Mouse (Mus musculus) CH12.LX (cell line): ENCODE results near the gene P4ha3. TPM values are rescaled to one million over a fixed set of nuclear protein-coding genes. Genes with fewer than 3 reads are reported as not detected.

ENCODE experiments used
- DNase-seq: peaks from one replicate; pipeline ENCODE4 v3.0.0-alpha.2; 2013; ENCODE audit errors: extremely low read depth
- H3K27ac ChIP-seq: 2 replicates; pipeline ENCODE4 v1.5.1; 2012; ENCODE audit warnings: low read depth, mild to moderate bottlenecking, control low read depth, moderate library complexity; ENCODE audit not compliant: insufficient read depth
- H3K27me3 ChIP-seq: replicated peaks from 2 replicates; pipeline ENCODE3; 2012; ENCODE audit warnings: inconsistent platforms
- H3K36me3 ChIP-seq, 2 experiments: replicated peaks in 1 of 2; 2 replicates each; pipeline versions ENCODE3 to v1.6.1; 2012; ENCODE audit warnings: inconsistent platforms in 1 of 2, low read length in 1 of 2, mild to moderate bottlenecking in 1 of 2, mixed read lengths in 1 of 2, moderate library complexity in 1 of 2; ENCODE audit not compliant: control insufficient read depth in 1 of 2, insufficient read depth in 1 of 2
- H3K4me1 ChIP-seq, 2 experiments: 2 replicates each; pipeline ENCODE4 v1.6.1; 2012; ENCODE audit warnings: inconsistent platforms in 1 of 2, moderate library complexity in 1 of 2; ENCODE audit not compliant: insufficient read depth in 2 of 2, control insufficient read depth in 1 of 2
- H3K4me2 ChIP-seq: 2 replicates; pipeline ENCODE4 v1.6.1; 2012; ENCODE audit warnings: low read depth, mild to moderate bottlenecking, control low read depth; ENCODE audit not compliant: poor library complexity, insufficient read depth, severe bottlenecking
- H3K4me3 ChIP-seq, 3 experiments: fragments of 150-350 bp in 1 of 3; sonication (generic) in 1 of 3; replicated peaks in 1 of 3; 2 replicates each; pipeline versions ENCODE3 to v1.5.1; 2011 to 2012; ENCODE audit warnings: low read depth in 2 of 3, low read length in 2 of 3, mild to moderate bottlenecking in 2 of 3, moderate library complexity in 2 of 3, control low read depth in 1 of 3, improper control_type of control experiment in 1 of 3, inconsistent platforms in 1 of 3, mixed read lengths in 1 of 3; ENCODE audit not compliant: poor library complexity in 1 of 3
- H3K79me2 ChIP-seq: replicated peaks from 2 replicates; pipeline ENCODE4 v1.6.1; 2012; ENCODE audit warnings: mild to moderate bottlenecking, moderate library complexity; ENCODE audit not compliant: control insufficient read depth, poor library complexity, insufficient read depth, severe bottlenecking; ENCODE audit errors: extremely low read depth
- H3K9ac ChIP-seq: 2 replicates; pipeline ENCODE4 v1.6.1; 2012; ENCODE audit warnings: low read depth, mild to moderate bottlenecking, control low read depth, moderate library complexity; ENCODE audit not compliant: insufficient read depth
- H3K9me3 ChIP-seq: replicated peaks from 2 replicates; pipeline ENCODE3; 2012; ENCODE audit warnings: low read length, inconsistent platforms, mixed read lengths
- CHD1 ChIP-seq: IDR thresholded peaks from 2 replicates; pipeline ENCODE4 v1.6.1; 2012; ENCODE audit warnings: low read depth, low read length, improper control_type of control experiment, inconsistent platforms
- CHD2 ChIP-seq: IDR thresholded peaks from 2 replicates; pipeline ENCODE4 v1.6.1; 2011; ENCODE audit warnings: low read length, improper control_type of control experiment
- CTCF ChIP-seq, 2 experiments: IDR thresholded peaks in 1 of 2; conservative IDR thresholded peaks in 1 of 2; 2 replicates each; pipeline ENCODE4 v1.5.1; 2011 to 2012; ENCODE audit warnings: low read depth in 2 of 2, low read length in 2 of 2, improper control_type of control experiment in 1 of 2, inconsistent platforms in 1 of 2, mild to moderate bottlenecking in 1 of 2, moderate library complexity in 1 of 2
- E2F4 ChIP-seq: IDR thresholded peaks from 2 replicates; pipeline ENCODE4 v1.6.1; 2011; ENCODE audit warnings: low read depth, low read length, improper control_type of control experiment; ENCODE audit not compliant: insufficient replicate concordance
- ELF1 ChIP-seq: IDR thresholded peaks from 2 replicates; pipeline ENCODE4 v1.6.1; 2014; ENCODE audit warnings: low read depth, mild to moderate bottlenecking, inconsistent platforms, low read length, improper control_type of control experiment
- EP300 ChIP-seq: IDR thresholded peaks from 2 replicates; pipeline ENCODE4 v1.6.1; 2011; ENCODE audit warnings: low read length, improper control_type of control experiment
- HCFC1 ChIP-seq: IDR thresholded peaks from 2 replicates; pipeline ENCODE4 v1.6.1; 2012; ENCODE audit warnings: low read depth, mild to moderate bottlenecking, inconsistent platforms, low read length, improper control_type of control experiment
- MAFK ChIP-seq: IDR thresholded peaks from 2 replicates; pipeline ENCODE4 v1.6.1; 2011; ENCODE audit warnings: low read length, improper control_type of control experiment; ENCODE audit not compliant: insufficient replicate concordance
- MAX ChIP-seq: IDR thresholded peaks from 2 replicates; pipeline ENCODE4 v1.6.1; 2011; ENCODE audit warnings: low read length, improper control_type of control experiment
- MXI1 ChIP-seq: IDR thresholded peaks from 2 replicates; pipeline ENCODE4 v1.6.1; 2011; ENCODE audit warnings: mild to moderate bottlenecking, low read depth, low read length, improper control_type of control experiment
- MYC ChIP-seq: IDR thresholded peaks from 2 replicates; pipeline ENCODE4 v1.6.1; 2011; ENCODE audit warnings: low read depth, mild to moderate bottlenecking, improper control_type of control experiment, low read length
- NELFE ChIP-seq: IDR thresholded peaks from 2 replicates; pipeline ENCODE4 v1.6.1; 2011; ENCODE audit warnings: low read depth, low read length, improper control_type of control experiment
- NRF1 ChIP-seq: IDR thresholded peaks from 2 replicates; pipeline ENCODE4 v1.6.1; 2014; ENCODE audit warnings: low read depth, mild to moderate bottlenecking, inconsistent platforms, low read length, improper control_type of control experiment, moderate library complexity
- PAX5 ChIP-seq: IDR thresholded peaks from 2 replicates; pipeline ENCODE4 v1.6.1; 2012; ENCODE audit warnings: low read length, inconsistent platforms, mixed read lengths
- POLR2A ChIP-seq: IDR thresholded peaks from 2 replicates; pipeline ENCODE4 v1.6.1; 2011; ENCODE audit warnings: low read depth, mild to moderate bottlenecking, improper control_type of control experiment, low read length
- POLR2AphosphoS2 ChIP-seq: IDR thresholded peaks from 2 replicates; pipeline ENCODE4 v1.6.1; 2011; ENCODE audit warnings: low read depth, low read length, improper control_type of control experiment
- SIN3A ChIP-seq: IDR thresholded peaks from 2 replicates; pipeline ENCODE4 v1.6.1; 2012; ENCODE audit warnings: low read length, improper control_type of control experiment, inconsistent platforms
- SMC3 ChIP-seq: IDR thresholded peaks from 2 replicates; pipeline ENCODE4 v1.6.1; 2011; ENCODE audit warnings: low read depth, low read length, improper control_type of control experiment
- TCF12 ChIP-seq: IDR thresholded peaks from 2 replicates; pipeline ENCODE4 v1.6.1; 2014; ENCODE audit warnings: low read depth, mild to moderate bottlenecking, inconsistent platforms, low read length, improper control_type of control experiment
- UBTF ChIP-seq: IDR thresholded peaks from 2 replicates; pipeline ENCODE4 v1.6.1; 2012; ENCODE audit warnings: low read depth, mild to moderate bottlenecking, inconsistent platforms, low read length, improper control_type of control experiment, moderate library complexity
- USF1 ChIP-seq: IDR thresholded peaks from 2 replicates; pipeline ENCODE4 v1.6.1; 2014; ENCODE audit warnings: low read depth, mild to moderate bottlenecking, inconsistent platforms, low read length, improper control_type of control experiment
- USF2 ChIP-seq: conservative IDR thresholded peaks from 2 replicates; pipeline ENCODE4 v1.6.1; 2011; ENCODE audit warnings: low read depth, low read length, improper control_type of control experiment
- ZC3H11A ChIP-seq: IDR thresholded peaks from 2 replicates; pipeline ENCODE4 v1.6.1; 2012; ENCODE audit warnings: low read depth, mild to moderate bottlenecking, inconsistent platforms, low read length, improper control_type of control experiment
- ZKSCAN1 ChIP-seq: IDR thresholded peaks from 2 replicates; pipeline ENCODE4 v1.6.1; 2012; ENCODE audit warnings: low read depth, inconsistent platforms, low read length, improper control_type of control experiment, borderline replicate concordance
- ZMIZ1 ChIP-seq: IDR thresholded peaks from 2 replicates; pipeline ENCODE4 v1.6.1; 2012; ENCODE audit warnings: low read depth, mild to moderate bottlenecking, inconsistent platforms, low read length, improper control_type of control experiment
- ZNF384 ChIP-seq: IDR thresholded peaks from 2 replicates; pipeline ENCODE4 v1.6.1; 2012; ENCODE audit warnings: low read depth, low read length, improper control_type of control experiment, inconsistent platforms
- dilution Hi-C: fragments of 300-500 bp; cut with MboI; formaldehyde crosslinking; loops from 2 replicates; pipeline ENCODE4 v1.14.3; 2020; ENCODE audit warnings: low sequenced_read_pairs; ENCODE audit not compliant: extremely low pct_unique_long_range_greater_than_20kb, extremely low pct_ligation_motif_present
- in situ Hi-C: fragments of 300-500 bp; cut with MboI; formaldehyde crosslinking; loops from 3 replicates; pipeline ENCODE4 v1.14.3; 2019; ENCODE audit warnings: low sequenced_read_pairs, low pct_ligation_motif_present, low pct_unique_long_range_greater_than_20kb, mixed read lengths
- polyA plus RNA-seq: library from polyadenylated mRNA; unstranded; fragments of >175 nt; gene quantifications from 2 replicates; pipeline ENCODE4 v1.2.1, GENCODE M21; 2012; ENCODE audit warnings: low read depth; ENCODE audit not compliant: insufficient read length
- total RNA-seq, 2 experiments: library from RNA; depleted of rRNA; stranded (reverse); fragments of 300-350 nt in 1 of 2; fragments of >200 nt in 1 of 2; gene quantifications; 2 replicates each; pipeline ENCODE4 v1.2.3; 2012 to 2014

Gene P4ha3
- total and polyA plus RNA-seq, 3 experiments, result not detected

GRCm38 (mm10) chr7:100245176-100245575, 40.1 kb upstream of the P4ha3 start:
- Histone ChIP-seq H3K4me2 (no peak overlapping the region), H3K4me3 (no peak overlapping the region), H3K9ac (no peak overlapping the region), H3K27me3 (no peaks in the 10 kb centered on the region), H3K4me1 (peaks cover 0 to 4% of the 10 kb centered on the region in 2 experiments; a peak in 1 of 4 replicates), H3K9me3 (no peaks in the 10 kb centered on the region), H3K79me2 (no peaks in the 10 kb centered on the region), H3K36me3 (no peaks in the 10 kb centered on the region), H3K27ac (no peak overlapping the region)
- dilution Hi-C loops (no loop called here), in situ Hi-C loops (no loop called here)
- no peak for TF ChIP-seq CHD2
- no peak for TF ChIP-seq USF2
- TF ChIP-seq ELF1, result no peak
- TF ChIP-seq ZKSCAN1, result no peak
- TF ChIP-seq SIN3A, result no peak
- TF ChIP-seq NRF1, result no peak
- TF ChIP-seq SMC3, result no peak
- TF ChIP-seq MXI1, result no peak
- no peak for TF ChIP-seq E2F4
- TF ChIP-seq MAFK, result no peak
- TF ChIP-seq CHD1, result no peak
- no peak for TF ChIP-seq POLR2A
- no peak for TF ChIP-seq MAX
- TF ChIP-seq EP300, result no peak
- no peak for TF ChIP-seq TCF12
- no peak for DNase-seq

- H3K9ac ChIP-seq, result no peak overlapping the region
- no peak overlapping the region for H3K4me3 ChIP-seq
- no peak overlapping the region for H3K4me2 ChIP-seq
- H3K4me1 ChIP-seq, result peaks cover 0 to 5% of the 10 kb centered on the region in 2 experiments; a peak in 1 of 4 replicates
- no peaks in the 10 kb centered on the region for H3K27me3 ChIP-seq
- in situ Hi-C loops, result no loop called here
- peaks cover 0 to 12% of the 10 kb centered on the region in 2 experiments for H3K36me3 ChIP-seq
- dilution Hi-C loops, result no loop called here
- no peaks in the 10 kb centered on the region for H3K79me2 ChIP-seq
- peaks cover 5% of the 10 kb centered on the region for H3K9me3 ChIP-seq
- TF ChIP-seq TCF12 (no peak), NELFE (no peak), CTCF (conservative IDR thresholded peaks at IDR 0.05 in 1 of 2, IDR thresholded peaks at IDR 0.05 in 1 of 2; ENCODE audit: low read depth in 2 of 2, low read length in 2 of 2) (no peak), E2F4 (no peak), USF1 (no peak), UBTF (no peak), POLR2A (no peak), ZNF384 (no peak), HCFC1 (no peak), ZMIZ1 (no peak), POLR2AphosphoS2 (no peak), ZC3H11A (no peak), PAX5 (no peak), MYC (no peak), SIN3A (no peak)
- TF ChIP-seq, all 38 proteins: peak for 0
- no peak overlapping the region for H3K27ac ChIP-seq
- no peak for DNase-seq
Measured at GRCm38 (mm10) chr7:100250667-100251066, 34.7 kb upstream of the P4ha3 start.
